Mouse (Mus musculus) cortical plate, adult 2 months (tissue): ENCODE results near the gene Abtb1.

Experiments
- CTCF ChIP-seq: fragments of 200-500 bp; IDR thresholded peaks from 2 replicates; pipeline ENCODE4 v1.5.1; 2011; ENCODE audit warnings: mild to moderate bottlenecking, control low read depth, low read length; ENCODE audit not compliant: insufficient read depth; ENCODE audit errors: extremely low read depth
- POLR2A ChIP-seq: fragments of 200-500 bp; IDR thresholded peaks from 2 replicates; pipeline ENCODE4 v1.6.1; 2011; ENCODE audit warnings: mild to moderate bottlenecking, low read length, control low read depth; ENCODE audit not compliant: insufficient read depth; ENCODE audit errors: extremely low read depth

DNA sequence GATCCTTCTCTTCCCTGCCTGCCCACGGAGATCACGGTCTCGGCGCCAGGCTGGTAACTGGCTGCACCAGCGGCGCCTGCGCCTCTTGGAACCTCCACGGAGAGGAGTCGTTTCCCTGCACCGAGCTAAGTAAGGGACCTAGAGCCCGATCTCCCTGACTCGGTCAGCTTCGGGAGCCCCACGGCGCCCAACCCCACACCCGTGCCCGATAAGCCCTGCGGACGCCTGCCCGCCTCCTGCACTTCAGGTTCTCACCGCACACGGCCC is 337 bp downstream of the Abtb1 start:
- no peak for TF ChIP-seq CTCF
- no peak for TF ChIP-seq POLR2A
